Mouse (Mus musculus) forebrain, postnatal 0 days (tissue): ENCODE measurements around the gene Rasgrf1. TPM values are rescaled to one million over a fixed set of nuclear protein-coding genes. Genes with fewer than 3 reads are reported as not detected.

Experiments
- ATAC-seq: fragments of 200-750 bp; cut with Nextera tagmentation; 2 replicates; pipeline ENCODE4 v1.8.0; 2017; ENCODE audit warnings: mild to moderate bottlenecking, moderate library complexity
- DNase-seq: peaks from one replicate; pipeline ENCODE4 v3.0.0-alpha.2; 2015
- H3K27ac ChIP-seq: fragments of 300-500 bp; sonication (generic); 2 replicates; pipeline ENCODE4 v1.5.1; 2014; ENCODE audit warnings: low read depth, mild to moderate bottlenecking, antibody characterized with exemption, low read length, moderate library complexity, mixed read lengths
- H3K27me3 ChIP-seq: fragments of 300-500 bp; sonication (generic); 2 replicates; pipeline ENCODE4 v1.6.1; 2014; ENCODE audit warnings: mild to moderate bottlenecking, low read length, mixed read lengths; ENCODE audit not compliant: insufficient read depth
- H3K36me3 ChIP-seq: fragments of 300-500 bp; sonication (generic); 2 replicates; pipeline ENCODE4 v1.6.1; 2014; ENCODE audit warnings: mild to moderate bottlenecking, moderate library complexity; ENCODE audit not compliant: insufficient read depth
- H3K4me1 ChIP-seq: fragments of 300-500 bp; sonication (generic); 2 replicates; pipeline ENCODE4 v1.6.1; 2014; ENCODE audit warnings: antibody characterized with exemption; ENCODE audit not compliant: insufficient read depth
- H3K4me2 ChIP-seq: fragments of 300-500 bp; sonication (generic); 2 replicates; pipeline ENCODE4 v1.6.1; 2014; ENCODE audit warnings: low read depth, mild to moderate bottlenecking, moderate library complexity
- H3K4me3 ChIP-seq: fragments of 300-500 bp; sonication (generic); 2 replicates; pipeline ENCODE4 v1.5.1; 2014; ENCODE audit warnings: low read depth, low read length, mixed read lengths
- H3K9ac ChIP-seq: fragments of 300-500 bp; sonication (generic); 2 replicates; pipeline ENCODE4 v1.6.1; 2014; ENCODE audit warnings: mild to moderate bottlenecking
- H3K9me3 ChIP-seq: fragments of 300-500 bp; sonication (generic); 2 replicates; pipeline ENCODE4 v1.6.1; 2016; ENCODE audit warnings: low read length
- CTCF ChIP-seq: sonication (generic); IDR thresholded peaks from 2 replicates; pipeline ENCODE4 v1.5.1; 2016; ENCODE audit warnings: antibody characterized with exemption, control low read depth, low read depth
- WGBS: fragments of 180-500 bp; shearing (Covaris S2); extraction: QIAGEN DNeasy Blood & Tissue Kit; methylation state at CpG from one replicate; pipeline ENCODE4 v1.1.7; 2014; 5-methylcytosine and 5-hydroxymethylcytosine counted together
- polyA plus RNA-seq: library from polyadenylated mRNA; unstranded; fragments of >200 nt; fragmentation: Nextera tagmentation; extraction: Ambion mirVana; gene quantifications from 2 replicates; pipeline ENCODE4 v1.2.1, GENCODE M21; 2015
- total RNA-seq: library from RNA; depleted of rRNA; stranded (reverse); fragments of >200 nt; gene quantifications from 2 replicates; pipeline ENCODE4 v1.2.3, GENCODE M21; 2014

Rasgrf1 gene
- total and polyA plus RNA-seq, 2 experiments from 2014 or later, result 19.3 to 33.2 TPM

GRCm38 (mm10) chr9:89968836-89969450 is 59.2 kb downstream of the Rasgrf1 start:
- H3K27ac ChIP-seq, result no peak overlapping the region
- peak; percentile 33; the same call in 1 of the 2 replicates for TF ChIP-seq CTCF
- no peak for DNase-seq

GRCm38 (mm10) chr9:89970271-89970670 is 60.6 kb downstream of the Rasgrf1 start:
- ATAC-seq (no peak), DNase-seq (no peak)
- no peaks in the 10 kb centered on the region for H3K9me3 ChIP-seq
- no peak overlapping the region for H3K9ac ChIP-seq
- H3K4me2 ChIP-seq, result no peak overlapping the region
- TF ChIP-seq CTCF, result no peak
- H3K36me3 ChIP-seq, result no peaks in the 10 kb centered on the region
- WGBS, result 95% methylated on average over 10 of the region's 10 CpGs
- H3K27me3 ChIP-seq, result no peaks in the 10 kb centered on the region
- no peaks in the 10 kb centered on the region for H3K4me1 ChIP-seq
- H3K27ac ChIP-seq, result no peak overlapping the region
- H3K4me3 ChIP-seq, result no peak overlapping the region

More at GRCm38 (mm10) chr9:89968836-89969450, 59.2 kb downstream of the Rasgrf1 start:
- no peak overlapping the region for H3K9ac ChIP-seq
- no peak overlapping the region for H3K4me2 ChIP-seq
- H3K27me3 ChIP-seq, result no peaks in the 10 kb centered on the region
- no peak overlapping the region for H3K4me3 ChIP-seq
- no peaks in the 10 kb centered on the region for H3K9me3 ChIP-seq
- ATAC-seq, result no peak
- 77% methylated on average over 6 of the region's 6 CpGs for WGBS
- no peaks in the 10 kb centered on the region for H3K36me3 ChIP-seq
- H3K4me1 ChIP-seq, result no peaks in the 10 kb centered on the region

GRCm38 (mm10) chr9:89970886-89971486 is 61.3 kb downstream of the Rasgrf1 start:
- H3K4me3 ChIP-seq, result no peak overlapping the region
- no peaks in the 10 kb centered on the region for H3K4me1 ChIP-seq
- H3K9me3 ChIP-seq, result no peaks in the 10 kb centered on the region
- no peaks in the 10 kb centered on the region for H3K36me3 ChIP-seq
- no peak overlapping the region for H3K9ac ChIP-seq
- DNase-seq, result no peak
- 85% methylated on average over 11 of the region's 11 CpGs for WGBS
- no peaks in the 10 kb centered on the region for H3K27me3 ChIP-seq
- no peak for TF ChIP-seq CTCF
- ATAC-seq, result no peak
- H3K4me2 ChIP-seq, result no peak overlapping the region
- no peak overlapping the region for H3K27ac ChIP-seq

GRCm38 (mm10) chr9:89972321-89972720 is 62.6 kb downstream of the Rasgrf1 start:
- TF ChIP-seq CTCF, result no peak
- no peak overlapping the region for H3K27ac ChIP-seq
- no peaks in the 10 kb centered on the region for H3K4me1 ChIP-seq
- H3K27me3 ChIP-seq, result no peaks in the 10 kb centered on the region
- H3K4me3 ChIP-seq, result no peak overlapping the region
- H3K36me3 ChIP-seq, result no peaks in the 10 kb centered on the region
- 55% methylated on average over 3 of the region's 3 CpGs for WGBS
- H3K9me3 ChIP-seq, result no peaks in the 10 kb centered on the region
- H3K9ac ChIP-seq, result no peak overlapping the region
- H3K4me2 ChIP-seq, result no peak overlapping the region
- ATAC-seq (no peak), DNase-seq (no peak)

DNA sequence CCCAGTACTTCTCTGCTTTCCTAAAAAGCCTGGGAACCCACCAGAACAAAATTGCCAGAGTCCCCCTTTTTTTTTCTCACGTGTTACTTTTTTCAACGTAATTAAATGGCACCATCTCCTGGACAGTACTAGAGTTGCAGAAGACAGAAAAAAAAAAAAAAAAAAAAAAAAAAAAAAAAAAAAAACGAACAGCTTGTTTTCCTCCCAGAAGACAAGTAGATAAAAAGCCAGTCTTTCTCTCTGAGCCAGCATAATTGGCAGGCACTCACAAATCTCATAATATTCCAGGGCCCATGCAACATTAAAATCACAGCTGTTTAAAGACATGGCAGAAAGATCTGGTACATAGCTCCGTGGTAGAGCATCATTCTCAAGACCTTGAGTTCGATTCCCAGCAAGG is 64.1 kb downstream of the Rasgrf1 start:
- H3K4me2 ChIP-seq, result no peak overlapping the region
- ATAC-seq, result peak; percentile 83

DNA sequence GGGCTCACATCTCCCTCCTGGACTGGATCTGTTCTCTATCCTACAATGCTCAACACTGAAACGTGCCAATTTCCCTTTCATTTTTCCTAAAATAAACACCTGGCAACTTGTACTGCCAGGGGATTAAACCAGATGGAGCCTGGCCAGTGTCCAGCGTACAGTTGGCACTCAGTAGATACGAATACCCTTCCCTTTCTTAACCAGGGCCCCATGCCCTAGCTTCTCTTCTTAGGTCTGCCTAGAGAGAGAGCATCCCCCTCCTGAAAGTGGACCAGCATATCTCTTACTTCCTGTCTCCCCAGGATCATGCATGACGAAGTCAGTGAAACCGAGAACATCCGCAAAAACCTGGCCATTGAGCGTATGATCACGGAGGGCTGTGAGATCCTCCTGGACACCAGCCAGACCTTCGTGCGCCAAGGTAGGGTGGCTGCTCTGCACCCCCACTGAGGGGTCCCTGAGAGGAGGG is 64.8 kb downstream of the Rasgrf1 start:
- no peak overlapping the region for H3K4me2 ChIP-seq
- no peaks in the 10 kb centered on the region for H3K9me3 ChIP-seq
- no peak overlapping the region for H3K9ac ChIP-seq
- TF ChIP-seq CTCF, result no peak
- H3K4me1 ChIP-seq, result no peaks in the 10 kb centered on the region
- ATAC-seq (peak; percentile 23), DNase-seq (peak; percentile 35)
- H3K4me3 ChIP-seq, result no peak overlapping the region
- H3K27ac ChIP-seq, result no peak overlapping the region
- no peaks in the 10 kb centered on the region for H3K36me3 ChIP-seq
- WGBS, result 53% methylated on average over 10 of the region's 10 CpGs
- no peaks in the 10 kb centered on the region for H3K27me3 ChIP-seq

More for the DNA sequence above, 64.1 kb downstream of the Rasgrf1 start:
- Histone ChIP-seq H3K27me3 (no peaks in the 10 kb centered on the region), H3K4me1 (no peaks in the 10 kb centered on the region), H3K27ac (no peak overlapping the region), H3K36me3 (no peaks in the 10 kb centered on the region), H3K4me3 (no peak overlapping the region), H3K9ac (no peak overlapping the region), H3K9me3 (no peaks in the 10 kb centered on the region)
- peak; percentile 75 for DNase-seq
- peak; percentile 45 for TF ChIP-seq CTCF
- 18% methylated on average over 5 of the region's 5 CpGs for WGBS

GRCm38 (mm10) chr9:89976366-89976940 is 66.7 kb downstream of the Rasgrf1 start:
- ATAC-seq (no peak), DNase-seq (no peak)
- Histone ChIP-seq H3K4me3 (no peak overlapping the region), H3K36me3 (no peaks in the 10 kb centered on the region), H3K4me1 (no peaks in the 10 kb centered on the region), H3K9me3 (no peaks in the 10 kb centered on the region), H3K9ac (no peak overlapping the region), H3K27me3 (no peaks in the 10 kb centered on the region), H3K4me2 (no peak overlapping the region), H3K27ac (no peak overlapping the region)
- no peak for TF ChIP-seq CTCF
- 83% methylated on average over 6 of the region's 6 CpGs for WGBS
